23 mouse cellular contexts compared by ENCODE assay signal in the genomic region with DNA sequence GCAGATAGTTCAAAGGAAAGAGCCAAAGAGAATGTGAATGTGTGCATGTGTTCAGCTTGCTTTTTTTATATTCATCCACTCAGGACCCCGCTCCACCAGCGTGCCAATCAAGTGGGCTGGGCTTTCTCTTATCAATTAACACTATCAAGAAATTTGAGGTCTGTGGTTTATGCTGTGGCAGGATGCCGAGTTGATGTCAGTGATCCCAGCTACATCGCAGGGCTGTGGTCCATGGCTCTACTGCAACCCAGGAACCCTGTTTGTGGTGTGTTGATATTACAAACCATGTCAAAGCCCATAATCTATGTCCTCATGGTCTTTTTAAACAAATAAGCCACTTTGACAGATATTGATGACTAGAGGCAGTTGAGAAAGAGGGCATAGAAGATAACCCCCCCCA.
DNase-seq lines count a peak whose midpoint lies in the region; TF ChIP-seq lines count a peak whose summit lies in the region.
"Had no signal": no experiment of that assay in that cellular context is flagged by ENCODE, and none has a peak within 500 bp of the region (broad histone marks: within the 10 kb centered on the region; RNA-seq: fewer than 3 reads in every experiment).

No protein-coding gene starts in this region.

- H3K9me3 ChIP-seq in MEL (replicated peaks; ENCODE audit: insufficient read depth, low read length) = no peaks in the 10 kb centered on the region
- H3K9me3 ChIP-seq: embryonic facial prominence, embryonic 12.5 days; G1E; heart, embryonic 10.5 days; hindbrain, embryonic 12.5 days; intestine, embryonic 15.5 days had no signal

- H3K4me1 ChIP-seq in MEL (ENCODE audit: control insufficient read depth in 1 of 2, insufficient read depth in 2 of 2, low read length in 2 of 2) = peaks cover 0 to 4% of the 10 kb centered on the region in 2 experiments; a peak in 2 of 4 replicates
- H3K4me1 ChIP-seq: embryonic facial prominence, embryonic 12.5 days; heart, embryonic 10.5 days; hindbrain, embryonic 12.5 days; intestine, embryonic 15.5 days had no signal

- no peaks in the 10 kb centered on the region for H3K79me2 ChIP-seq in MEL (ENCODE audit: control insufficient read depth, insufficient read depth, low read length, poor library complexity)

- DNase-seq in 416B (ENCODE audit: low read depth) = peak; percentile 51
- peak; percentile 43 for DNase-seq in MEL (ENCODE audit: low read depth, low spot score)
- peak; percentile 45 for DNase-seq in induced T-regulatory cell, adult 2 months (ENCODE audit: low read depth)
- DNase-seq in natural killer cell, adult 2 months (ENCODE audit: low spot score in 2 of 2) = peak; percentile 9 to 34
- no peak for DNase-seq in adrenal gland, adult 2 months
- no peak for DNase-seq in gastrocnemius, postnatal 4 days (ENCODE audit: low spot score in 2 of 2)
- DNase-seq in left cerebral cortex, adult 8-10 months (ENCODE audit: low spot score in 2 of 2) = no peak
- DNase-seq: adrenal gland, adult 8-10 months; adrenal gland, postnatal 36 days; cerebellum, adult 2 months; cerebellum, postnatal 10 days; forebrain, postnatal 0 days; gastrocnemius, adult 2 months; gastrocnemius, postnatal 25 days; heart, adult 18-20 months; heart, postnatal 10 days; heart, postnatal 4 days; kidney, adult 2 months had no signal

- no peak overlapping the region for H3K9ac ChIP-seq in MEL (ENCODE audit: control insufficient read depth, low read depth, low read length, poor library complexity, severe bottlenecking)
- H3K9ac ChIP-seq: embryonic facial prominence, embryonic 12.5 days; forebrain, postnatal 0 days; hindbrain, embryonic 12.5 days; intestine, embryonic 15.5 days had no signal

- H3K36me3 ChIP-seq in MEL (ENCODE audit: control insufficient read depth in 1 of 2, insufficient read depth in 2 of 2, low read length in 2 of 2) = peaks cover 0 to 9% of the 10 kb centered on the region in 2 experiments
- H3K36me3 ChIP-seq: embryonic facial prominence, embryonic 12.5 days; intestine, embryonic 15.5 days had no signal

- no peak for TF ChIP-seq EP300 in MEL (IDR thresholded peaks at IDR 0.05; ENCODE audit: low read depth in 1 of 2, low read length in 2 of 2)

- no peaks in the 10 kb centered on the region for H3K27me3 ChIP-seq in MEL (ENCODE audit: control insufficient read depth in 1 of 2, insufficient read depth in 2 of 2, low read length in 2 of 2)
- H3K27me3 ChIP-seq: embryonic facial prominence, embryonic 12.5 days; hindbrain, embryonic 12.5 days; intestine, embryonic 15.5 days had no signal

- no peak overlapping the region for H3K4me3 ChIP-seq in MEL (ENCODE audit: control insufficient read depth in 1 of 2, insufficient read depth in 1 of 2, low read depth in 2 of 2, low read length in 2 of 2)
- H3K4me3 ChIP-seq: embryonic facial prominence, embryonic 12.5 days; gastrocnemius, adult 2 months; heart, embryonic 10.5 days; hindbrain, embryonic 12.5 days; intestine, embryonic 15.5 days had no signal

- no peak for TF ChIP-seq RAD21 in MEL (IDR thresholded peaks at IDR 0.05; ENCODE audit: low read depth, low read length)

- TF ChIP-seq POLR2A in MEL (IDR thresholded peaks at IDR 0.05; ENCODE audit: control insufficient read depth in 1 of 2, insufficient read depth in 1 of 2, low read depth in 1 of 2, low read length in 2 of 2, poor library complexity in 1 of 2) = no peak

- H3K27ac ChIP-seq in MEL (ENCODE audit: control insufficient read depth, low read depth, low read length) = no peak overlapping the region
- H3K27ac ChIP-seq: embryonic facial prominence, embryonic 12.5 days; gastrocnemius, adult 2 months; heart, embryonic 10.5 days; hindbrain, embryonic 12.5 days; intestine, embryonic 15.5 days had no signal

- TF ChIP-seq CTCF in MEL (IDR thresholded peaks at IDR 0.05 in 2 of 3, conservative IDR thresholded peaks at IDR 0.05 in 1 of 3; ENCODE audit: control insufficient read depth in 1 of 3, insufficient read depth in 1 of 3, low read depth in 2 of 3, low read length in 3 of 3, poor library complexity in 1 of 3, severe bottlenecking in 1 of 3) = no peak

TF ChIP-seq in MEL, 35 proteins besides CTCF, POLR2A, EP300 and RAD21:
- no peak for TF ChIP-seq RCOR1 (IDR thresholded peaks at IDR 0.05; ENCODE audit: low read depth, low read length)
- no peak for TF ChIP-seq SIN3A (IDR thresholded peaks at IDR 0.05; ENCODE audit: low read length)
- TF ChIP-seq BHLHE40 (IDR thresholded peaks at IDR 0.05; ENCODE audit: borderline replicate concordance, low read depth, low read length) = no peak

Comparison
In these comparisons a context has a peak if more than half of its experiments do, and no peak if none do; other contexts are left out.
1. DNase-seq: peak in 416B (single experiment), MEL (single experiment), induced T-regulatory cell, adult 2 months (single experiment) and natural killer cell, adult 2 months (2 of 2); none in adrenal gland, adult 2 months (single experiment), gastrocnemius, postnatal 4 days (0 of 2) and left cerebral cortex, adult 8-10 months (0 of 2).